Mouse (Mus musculus): ENCODE data around the gene Atp6v0e2.
A peak's percentile ranks its signal among the peaks of the same experiment; 100 is the strongest.

Atp6v0e2 gene

GRCm38 (mm10) chr6:48537105-48537954, at the start of gene Atp6v0e2:
TSS of gene Atp6v0e2 (plus strand) at chr6:48537615.
- peak; percentile 30; the same call in 1 of the 2 replicates for TF ChIP-seq GATA4 (IDR thresholded peaks at IDR 0.05; ENCODE audit: insufficient replicate concordance, low read length)

DNA sequence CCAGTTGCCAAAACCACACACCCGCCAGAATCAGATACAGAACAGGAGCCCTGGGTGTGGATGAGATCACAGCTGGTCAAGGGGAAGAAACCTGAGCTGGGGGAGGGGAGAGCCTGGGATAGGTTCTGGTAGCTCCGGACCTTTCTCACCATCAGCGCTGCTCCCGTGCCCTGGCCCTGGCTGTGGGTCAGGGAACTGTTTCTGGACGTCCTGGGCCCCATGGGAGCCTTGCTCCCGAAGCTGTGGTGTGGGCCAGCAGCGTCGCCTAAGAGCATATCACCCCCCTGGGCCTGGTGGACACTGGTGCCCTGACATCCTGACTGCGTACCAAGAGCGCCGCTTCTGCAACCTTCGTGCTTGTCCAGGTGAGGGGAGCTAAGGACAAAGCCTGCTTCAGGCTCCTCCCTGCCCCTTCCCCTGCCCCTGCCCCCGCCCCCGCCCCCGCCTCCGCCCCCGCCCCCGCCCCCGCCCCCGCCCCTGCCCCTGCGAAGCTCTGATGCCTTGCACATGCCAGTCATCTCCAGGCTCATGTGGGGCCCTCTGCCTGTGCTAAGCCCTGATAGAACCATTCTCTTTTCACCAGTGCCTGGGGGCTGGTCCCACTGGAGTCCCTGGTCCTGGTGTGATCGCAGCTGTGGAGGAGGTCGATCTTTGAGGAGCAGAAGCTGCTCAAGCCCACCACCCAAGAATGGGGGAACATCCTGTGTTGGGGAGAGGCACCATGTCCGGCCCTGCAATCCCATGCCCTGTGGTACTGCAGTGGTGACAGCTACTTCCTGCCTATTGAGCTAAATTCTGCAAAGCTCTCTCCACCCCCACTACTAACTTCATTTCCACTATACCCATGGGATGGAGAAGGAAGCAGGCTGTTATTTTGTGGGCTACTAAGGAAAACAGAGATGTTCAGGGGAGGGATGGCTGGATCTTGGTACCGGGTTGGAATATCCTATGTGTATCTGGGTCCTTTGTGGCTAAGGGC, 49.4 kb upstream of the Atp6v0e2 start:
- no peak for TF ChIP-seq GATA4 (IDR thresholded peaks at IDR 0.05; ENCODE audit: insufficient replicate concordance, low read length)

- no peak for TF ChIP-seq GATA4 (IDR thresholded peaks at IDR 0.05; ENCODE audit: insufficient replicate concordance, low read length)
Observed at GRCm38 (mm10) chr6:48489741-48490140, 47.7 kb upstream of the Atp6v0e2 start.

GRCm38 (mm10) chr6:48491361-48491760, 46.1 kb upstream of the Atp6v0e2 start:
- TF ChIP-seq GATA4 (IDR thresholded peaks at IDR 0.05; ENCODE audit: insufficient replicate concordance, low read length) = no peak

DNA sequence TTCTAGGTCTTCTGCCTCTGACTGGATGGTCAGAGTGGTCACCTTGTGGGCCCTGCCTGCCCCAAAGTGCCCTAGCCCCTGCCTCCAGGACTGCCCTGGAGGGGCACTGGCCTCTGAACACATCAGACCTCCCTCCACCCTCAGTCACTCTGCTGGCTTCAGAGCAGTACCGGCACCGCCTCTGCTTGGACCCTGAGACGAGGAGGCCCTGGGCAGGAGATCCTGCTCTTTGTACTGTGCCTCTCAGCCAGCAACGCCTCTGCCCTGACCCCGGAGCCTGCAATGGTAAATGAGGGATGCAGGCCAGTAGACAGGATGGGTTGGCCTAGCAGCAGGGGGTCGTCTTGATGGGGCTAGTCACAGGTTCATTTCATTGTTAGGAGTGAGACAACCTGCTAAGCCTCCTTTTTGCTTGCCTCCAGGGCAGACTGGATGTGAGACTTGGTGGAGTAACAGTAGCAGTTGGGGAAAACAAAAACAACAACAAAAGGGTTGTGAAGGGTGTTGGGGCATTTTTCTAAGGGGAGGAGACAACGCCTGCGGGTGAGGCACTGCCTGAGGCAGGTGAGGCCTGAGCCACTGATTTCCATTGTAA, 44.2 kb upstream of the Atp6v0e2 start:
- TF ChIP-seq GATA4 (IDR thresholded peaks at IDR 0.05; ENCODE audit: insufficient replicate concordance, low read length) = no peak

GRCm38 (mm10) chr6:48497521-48497920, 39.9 kb upstream of the Atp6v0e2 start:
- no peak for TF ChIP-seq GATA4 (IDR thresholded peaks at IDR 0.05; ENCODE audit: insufficient replicate concordance, low read length)

DNA sequence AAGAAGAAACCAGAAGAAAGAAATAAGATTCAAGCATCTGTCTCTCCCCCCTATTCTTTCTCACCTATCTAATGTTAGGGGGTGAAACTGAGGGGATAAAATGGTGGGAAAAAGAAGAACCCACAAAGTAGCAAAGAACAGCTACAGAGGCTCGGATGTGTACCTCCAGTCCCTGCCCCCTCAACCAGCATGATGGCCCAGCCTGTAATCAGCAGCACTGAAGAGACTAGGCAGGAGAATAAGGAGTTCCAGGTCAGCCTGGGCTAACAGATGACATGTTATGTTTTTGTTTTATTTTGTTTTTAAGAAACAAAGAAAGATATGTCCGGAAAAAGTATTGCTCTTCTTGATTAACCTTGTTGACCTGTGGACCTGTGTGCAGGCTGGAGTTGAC, 33.6 kb upstream of the Atp6v0e2 start:
- TF ChIP-seq GATA4 (IDR thresholded peaks at IDR 0.05; ENCODE audit: insufficient replicate concordance, low read length) = no peak

- no peak for TF ChIP-seq GATA4 (IDR thresholded peaks at IDR 0.05; ENCODE audit: insufficient replicate concordance, low read length)
Observed at GRCm38 (mm10) chr6:48504241-48504854, 33.1 kb upstream of the Atp6v0e2 start.

DNA sequence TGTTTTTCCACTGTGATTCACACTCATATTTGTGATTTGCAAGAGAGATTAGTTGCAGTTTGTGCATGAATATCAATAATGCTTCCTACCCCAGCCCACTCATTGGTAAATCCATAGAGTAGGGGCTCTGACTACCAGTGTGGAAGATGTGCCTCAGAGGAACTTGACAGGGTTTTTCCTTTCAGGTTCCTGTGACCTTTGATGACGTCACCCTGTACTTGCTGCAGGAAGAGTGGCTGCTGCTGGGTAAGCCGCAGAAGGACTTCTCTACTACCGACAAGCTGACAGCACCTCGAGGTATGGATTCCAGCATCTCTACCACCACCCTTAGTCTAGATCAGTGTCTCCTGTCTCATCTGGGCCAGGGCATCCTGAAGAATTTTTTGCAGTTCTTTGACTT, 29.3 kb upstream of the Atp6v0e2 start:
- TF ChIP-seq GATA4 (IDR thresholded peaks at IDR 0.05; ENCODE audit: insufficient replicate concordance, low read length) = no peak

- no peak for TF ChIP-seq GATA4 (IDR thresholded peaks at IDR 0.05; ENCODE audit: insufficient replicate concordance, low read length)
Observed at GRCm38 (mm10) chr6:48510426-48510825, 27.0 kb upstream of the Atp6v0e2 start.

DNA sequence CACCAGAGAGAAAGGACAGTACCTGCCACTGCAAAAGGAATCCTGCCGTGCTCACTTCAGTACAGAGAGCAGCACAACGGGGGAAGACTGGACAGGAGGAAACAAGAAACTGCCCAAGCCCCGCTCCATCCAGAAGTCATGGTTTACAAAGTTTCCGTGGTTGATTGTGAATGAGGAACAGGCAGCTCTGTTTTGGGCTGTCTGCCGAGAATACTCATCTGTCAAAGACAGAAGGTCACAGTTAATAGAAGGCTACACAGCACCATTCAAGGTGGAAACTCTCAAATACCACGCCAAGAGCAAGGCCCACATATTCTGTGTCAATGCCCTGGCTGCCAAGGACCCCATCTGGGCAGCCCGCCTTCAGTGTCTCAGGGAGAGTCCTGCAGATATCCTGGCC, 25.6 kb upstream of the Atp6v0e2 start:
- no peak for TF ChIP-seq GATA4 (IDR thresholded peaks at IDR 0.05; ENCODE audit: insufficient replicate concordance, low read length)

DNA sequence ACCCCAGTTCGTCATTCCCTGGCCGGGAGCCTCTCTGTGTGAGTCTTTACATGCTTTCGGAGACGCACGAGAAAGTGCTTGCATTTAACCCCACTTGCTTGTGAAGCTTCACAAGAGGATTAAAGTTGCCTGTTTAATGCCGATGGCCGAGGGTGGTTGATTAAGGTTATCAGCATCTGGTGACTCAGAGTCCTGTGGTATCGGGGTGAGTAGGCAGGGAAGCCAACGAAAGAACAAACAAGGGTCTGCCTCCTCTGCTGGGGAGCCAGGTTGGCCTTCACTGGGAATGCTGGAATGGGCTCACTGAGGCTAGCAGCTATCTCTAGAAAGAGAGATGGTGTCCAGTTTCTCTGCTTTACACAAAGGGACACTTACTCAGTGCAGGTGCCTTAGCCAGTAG, 9.5 kb upstream of the Atp6v0e2 start:
- TF ChIP-seq GATA4 (IDR thresholded peaks at IDR 0.05; ENCODE audit: insufficient replicate concordance, low read length) = no peak

GRCm38 (mm10) chr6:48529261-48529660, 8.2 kb upstream of the Atp6v0e2 start:
- no peak for TF ChIP-seq GATA4 (IDR thresholded peaks at IDR 0.05; ENCODE audit: insufficient replicate concordance, low read length)

GRCm38 (mm10) chr6:48529871-48530440, 7.5 kb upstream of the Atp6v0e2 start:
- no peak for TF ChIP-seq GATA4 (IDR thresholded peaks at IDR 0.05; ENCODE audit: insufficient replicate concordance, low read length)

- TF ChIP-seq GATA4 (IDR thresholded peaks at IDR 0.05; ENCODE audit: insufficient replicate concordance, low read length) = no peak
Observed at GRCm38 (mm10) chr6:48530862-48531261, 6.6 kb upstream of the Atp6v0e2 start.

All from liver, adult (tissue).